Mouse (Mus musculus) testis, adult 2 months (tissue): ENCODE results near the gene Usp40. TPM values are rescaled to one million over a fixed set of nuclear protein-coding genes. Genes with fewer than 3 reads are reported as not detected.
A peak's percentile ranks its signal among the peaks of the same experiment; 100 is the strongest.
"Not testable (repeated sequence)": the region's sequence is repeated elsewhere in the genome, so short reads cannot be mapped to it uniquely, and the experiment has no call there.

ENCODE experiments used
- H3K27ac ChIP-seq: fragments of 200-500 bp; 2 replicates; pipeline ENCODE4 v1.5.1; 2012; ENCODE audit warnings: low read depth, low read length; ENCODE audit not compliant: control insufficient read depth, insufficient read depth
- H3K27me3 ChIP-seq: fragments of 200-500 bp; 2 replicates; pipeline ENCODE4 v1.6.1; 2012; ENCODE audit warnings: mild to moderate bottlenecking, low read length, moderate library complexity; ENCODE audit not compliant: control insufficient read depth, insufficient read depth
- H3K36me3 ChIP-seq: fragments of 200-500 bp; 2 replicates; pipeline ENCODE4 v1.6.1; 2012; ENCODE audit warnings: mild to moderate bottlenecking, low read length; ENCODE audit not compliant: control insufficient read depth, insufficient read depth
- H3K4me1 ChIP-seq: fragments of 200-500 bp; 2 replicates; pipeline ENCODE4 v1.6.1; 2012; ENCODE audit warnings: low read length; ENCODE audit not compliant: control insufficient read depth, insufficient read depth
- H3K4me3 ChIP-seq: fragments of 200-500 bp; 2 replicates; pipeline ENCODE4 v1.5.1; 2012; ENCODE audit warnings: low read depth, mild to moderate bottlenecking, low read length, moderate library complexity, mixed read lengths; ENCODE audit not compliant: control insufficient read depth
- CTCF ChIP-seq: fragments of 200-500 bp; IDR thresholded peaks from 2 replicates; pipeline ENCODE4 v1.5.1; 2012; ENCODE audit warnings: low read depth, mild to moderate bottlenecking, inconsistent platforms, low read length, moderate library complexity; ENCODE audit not compliant: control insufficient read depth, insufficient read depth, insufficient replicate concordance
- POLR2A ChIP-seq: fragments of 200-500 bp; IDR thresholded peaks from 2 replicates; pipeline ENCODE4 v1.6.1; 2012; ENCODE audit warnings: low read depth, mild to moderate bottlenecking, inconsistent platforms, low read length, moderate library complexity; ENCODE audit not compliant: control insufficient read depth
- polyA plus RNA-seq: library from polyadenylated mRNA; depleted of rRNA; stranded (reverse); fragments of >200 nt; gene quantifications from 2 replicates; pipeline ENCODE4 v1.2.3, GENCODE M21; 2012; rRNA removed

Gene Usp40
- polyA plus RNA-seq: 6.4 and 7.6 TPM in 2 replicates

- Histone ChIP-seq H3K4me3 (peak within 1 kb of the TSS; percentile 97), H3K36me3 (no peaks in the 10 kb centered on the region), H3K27me3 (no peaks in the 10 kb centered on the region), H3K27ac (peak within 1 kb of the TSS; percentile 93), H3K4me1 (no peaks in the 10 kb centered on the region)
- TF ChIP-seq POLR2A (peak; percentile 87), CTCF (no peak)
Observed at GRCm38 (mm10) chr1:88008211-88008697, at the start of gene Usp40. Gene Usp40, minus strand, starts transcription at chr1:88008551.

- no peak within 1 kb of the TSS for H3K4me3 ChIP-seq
- no peaks in the 10 kb centered on the region for H3K27me3 ChIP-seq
- no peaks in the 10 kb centered on the region for H3K4me1 ChIP-seq
- H3K36me3 ChIP-seq: no peaks in the 10 kb centered on the region
- no peak for TF ChIP-seq POLR2A
- TF ChIP-seq CTCF: no peak
- no peak within 1 kb of the TSS for H3K27ac ChIP-seq
Observed at GRCm38 (mm10) chr1:88055088-88055487, 46.7 kb upstream of the Usp40 start, which contains the start of gene Ugt1a10. Gene Ugt1a10, plus strand, starts transcription at chr1:88055388.

GRCm38 (mm10) chr1:88047408-88047807 is 39.1 kb upstream of the Usp40 start:
- H3K4me3 ChIP-seq, H3K27me3 ChIP-seq, H3K36me3 ChIP-seq, H3K27ac ChIP-seq, H3K4me1 ChIP-seq: not testable (repeated sequence)

- not testable (repeated sequence) for H3K36me3 ChIP-seq, H3K4me1 ChIP-seq
Observed at GRCm38 (mm10) chr1:88044832-88045437, 36.6 kb upstream of the Usp40 start.

GRCm38 (mm10) chr1:88043044-88043443 is 34.7 kb upstream of the Usp40 start:
- not testable (repeated sequence) for H3K4me1 ChIP-seq, H3K36me3 ChIP-seq, H3K4me3 ChIP-seq, H3K27ac ChIP-seq, H3K27me3 ChIP-seq

More at GRCm38 (mm10) chr1:88044832-88045437, 36.6 kb upstream of the Usp40 start:
- not testable (repeated sequence) for H3K27ac ChIP-seq, H3K27me3 ChIP-seq, H3K4me3 ChIP-seq

GRCm38 (mm10) chr1:88025244-88025643 is 16.9 kb upstream of the Usp40 start:
- H3K36me3 ChIP-seq, H3K27ac ChIP-seq, H3K4me1 ChIP-seq, H3K27me3 ChIP-seq, H3K4me3 ChIP-seq: not testable (repeated sequence)

GRCm38 (mm10) chr1:88015371-88015770 is 7.0 kb upstream of the Usp40 start:
- TF ChIP-seq CTCF: no peak
- no peak for TF ChIP-seq POLR2A
- Histone ChIP-seq H3K27ac (no peak overlapping the region), H3K4me3 (no peak overlapping the region), H3K27me3 (no peaks in the 10 kb centered on the region), H3K36me3 (no peaks in the 10 kb centered on the region), H3K4me1 (peaks cover 2% of the 10 kb centered on the region; the same call in 1 of the 2 replicates)

- H3K27me3 ChIP-seq: no peaks in the 10 kb centered on the region
- no peak for TF ChIP-seq POLR2A
- no peak for TF ChIP-seq CTCF
- no peaks in the 10 kb centered on the region for H3K36me3 ChIP-seq
- peaks cover 2% of the 10 kb centered on the region; the same call in 1 of the 2 replicates for H3K4me1 ChIP-seq
- H3K4me3 ChIP-seq: no peak overlapping the region
- H3K27ac ChIP-seq: no peak overlapping the region
Observed at GRCm38 (mm10) chr1:88014671-88015070, 6.3 kb upstream of the Usp40 start.
